Mouse (Mus musculus) midbrain, embryonic 12.5 days (tissue): ENCODE data around the gene Kcnk7. TPM values are rescaled to one million over a fixed set of nuclear protein-coding genes. Genes with fewer than 3 reads are reported as not detected.
"Not testable (repeated sequence)": the region's sequence is repeated elsewhere in the genome, so short reads cannot be mapped to it uniquely, and the experiment has no call there.

ENCODE experiments used
- ATAC-seq: fragments of 200-750 bp; cut with Nextera tagmentation; 2 replicates; pipeline ENCODE4 v1.8.0; 2017; ENCODE audit warnings: low read depth, moderate TSS enrichment, moderate library complexity; ENCODE audit not compliant: low FRiP score
- H3K27ac ChIP-seq: fragments of 300-500 bp; sonication (generic); replicated peaks from 2 replicates; pipeline ENCODE4 v1.5.1; 2016; ENCODE audit warnings: mild to moderate bottlenecking
- H3K27me3 ChIP-seq: fragments of 300-500 bp; sonication (generic); 2 replicates; pipeline ENCODE4 v1.6.1; 2016; ENCODE audit warnings: mild to moderate bottlenecking
- H3K36me3 ChIP-seq: fragments of 300-500 bp; sonication (generic); 2 replicates; pipeline ENCODE4 v1.6.1; 2016
- H3K4me1 ChIP-seq: fragments of 300-500 bp; sonication (generic); 2 replicates; pipeline ENCODE4 v1.6.1; 2016
- H3K4me2 ChIP-seq: fragments of 300-500 bp; sonication (generic); replicated peaks from 2 replicates; pipeline ENCODE4 v1.6.1; 2016; ENCODE audit warnings: mild to moderate bottlenecking, moderate library complexity
- H3K4me3 ChIP-seq: fragments of 300-500 bp; sonication (generic); 2 replicates; pipeline ENCODE4 v1.5.1; 2016; ENCODE audit warnings: mild to moderate bottlenecking
- H3K9ac ChIP-seq: fragments of 300-500 bp; sonication (generic); replicated peaks from 2 replicates; pipeline ENCODE4 v1.6.1; 2016; ENCODE audit warnings: mild to moderate bottlenecking, moderate library complexity
- H3K9me3 ChIP-seq: fragments of 300-500 bp; sonication (generic); 2 replicates; pipeline ENCODE4 v1.6.1; 2016; ENCODE audit warnings: mild to moderate bottlenecking
- WGBS: fragments of 180-500 bp; shearing (Covaris S2); methylation state at CpG from one replicate; pipeline ENCODE4 v1.1.7; 2016; 5-methylcytosine and 5-hydroxymethylcytosine counted together
- polyA plus RNA-seq: library from polyadenylated mRNA; unstranded; fragments of >200 nt; fragmentation: Nextera tagmentation; extraction: Ambion mirVana; gene quantifications from 2 replicates; pipeline ENCODE4 v1.2.1, GENCODE M21; 2016

Gene Kcnk7
- polyA plus RNA-seq, 1 experiment from 2014 or later: 0.36 TPM

DNA sequence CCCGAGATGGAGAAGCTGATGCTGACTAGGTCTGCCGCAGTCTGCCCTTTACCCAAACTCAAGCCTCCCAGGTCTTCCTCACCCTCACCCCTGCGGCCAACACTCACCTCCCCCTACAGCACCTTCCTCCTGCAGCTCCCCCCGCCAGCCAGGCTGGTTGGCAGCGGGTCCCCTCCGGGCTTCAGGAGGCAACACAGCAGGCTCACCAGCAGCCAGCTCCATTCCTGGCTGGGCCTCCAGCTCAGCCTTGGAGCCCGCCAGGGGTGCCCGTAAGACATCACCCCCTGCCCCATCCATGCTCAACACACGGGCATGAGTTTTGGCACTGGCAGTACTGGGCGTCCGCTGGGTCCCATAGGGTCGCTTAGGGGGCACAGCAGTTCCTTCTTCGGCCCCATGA, 19.2 kb upstream of the Kcnk7 start:
- H3K4me1 ChIP-seq: peaks cover 19% of the 10 kb centered on the region
- H3K4me3 ChIP-seq: no peak overlapping the region
- no peaks in the 10 kb centered on the region for H3K9me3 ChIP-seq
- ATAC-seq: no peak
- H3K27ac ChIP-seq: no peak overlapping the region
- no peak overlapping the region for H3K4me2 ChIP-seq
- H3K9ac ChIP-seq: no peak overlapping the region
- H3K27me3 ChIP-seq: no peaks in the 10 kb centered on the region
- H3K36me3 ChIP-seq: peaks cover 71% of the 10 kb centered on the region
- WGBS: 95% methylated on average over 13 of the region's 13 CpGs

DNA sequence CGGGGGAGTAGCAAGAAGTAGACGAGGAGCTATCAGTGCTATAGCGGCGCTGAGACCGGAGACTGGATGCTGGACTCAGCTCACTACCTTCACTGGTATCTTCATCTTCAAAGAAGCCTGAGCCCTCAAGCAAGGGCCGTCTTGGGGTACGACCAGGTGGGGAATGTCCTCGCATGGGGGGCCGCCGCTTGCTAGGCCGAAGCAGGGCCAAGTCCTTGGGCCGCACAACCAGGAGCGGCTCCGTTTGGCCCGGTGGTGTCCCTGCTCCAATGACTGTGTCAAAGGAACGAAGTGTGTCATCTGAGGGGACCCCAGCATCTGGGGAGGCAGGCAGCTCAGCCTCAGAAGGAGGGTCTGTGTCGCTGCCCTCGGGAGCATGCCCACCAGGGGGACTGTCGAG, 18.7 kb upstream of the Kcnk7 start:
- Histone ChIP-seq H3K4me1 (peaks cover 23% of the 10 kb centered on the region), H3K4me3 (no peak overlapping the region), H3K36me3 (peaks cover 67% of the 10 kb centered on the region), H3K27ac (no peak overlapping the region), H3K9me3 (no peaks in the 10 kb centered on the region), H3K4me2 (no peak overlapping the region), H3K9ac (no peak overlapping the region), H3K27me3 (no peaks in the 10 kb centered on the region)
- WGBS: 90% methylated on average over 19 of the region's 19 CpGs
- ATAC-seq: no peak

GRCm38 (mm10) chr19:5685861-5686260, 18.3 kb upstream of the Kcnk7 start:
- 98% methylated on average over 11 of the region's 11 CpGs for WGBS
- ATAC-seq: no peak
- no peak overlapping the region for H3K9ac ChIP-seq
- peaks cover 67% of the 10 kb centered on the region for H3K36me3 ChIP-seq
- no peaks in the 10 kb centered on the region for H3K9me3 ChIP-seq
- no peaks in the 10 kb centered on the region for H3K27me3 ChIP-seq
- no peak overlapping the region for H3K4me3 ChIP-seq
- H3K4me1 ChIP-seq: peaks cover 28% of the 10 kb centered on the region
- H3K4me2 ChIP-seq: no peak overlapping the region
- no peak overlapping the region for H3K27ac ChIP-seq

DNA sequence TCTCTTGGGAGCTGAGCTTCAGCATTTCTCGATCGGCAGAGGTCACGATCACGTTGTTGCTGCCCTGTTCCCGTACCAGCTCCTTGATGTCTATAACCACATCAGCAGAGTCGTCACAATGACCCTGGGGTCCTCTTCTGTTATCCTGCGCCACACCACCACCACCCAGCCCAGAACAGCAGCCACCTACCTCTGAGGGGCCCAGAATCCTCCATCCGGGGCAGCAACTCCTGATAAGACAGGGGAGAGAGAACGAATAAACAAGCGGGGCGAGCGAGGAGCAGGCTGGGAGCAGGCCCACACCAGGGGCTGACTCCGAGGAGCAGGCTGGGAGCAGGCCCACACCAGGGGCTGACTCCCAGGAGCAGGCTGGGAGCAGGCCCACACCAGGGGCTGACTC, 17.7 kb upstream of the Kcnk7 start:
- peaks cover 65% of the 10 kb centered on the region for H3K36me3 ChIP-seq
- no peaks in the 10 kb centered on the region for H3K9me3 ChIP-seq
- no peaks in the 10 kb centered on the region for H3K27me3 ChIP-seq
- 92% methylated on average over 13 of the region's 13 CpGs for WGBS
- no peak overlapping the region for H3K4me3 ChIP-seq
- no peak overlapping the region for H3K9ac ChIP-seq
- H3K4me2 ChIP-seq: no peak overlapping the region
- no peak for ATAC-seq
- no peak overlapping the region for H3K27ac ChIP-seq
- H3K4me1 ChIP-seq: peaks cover 33% of the 10 kb centered on the region

GRCm38 (mm10) chr19:5686954-5687353, 17.2 kb upstream of the Kcnk7 start:
- WGBS: 91% methylated on average over 12 of the region's 12 CpGs
- peaks cover 62% of the 10 kb centered on the region for H3K36me3 ChIP-seq
- not testable (repeated sequence) for H3K9me3 ChIP-seq, H3K27me3 ChIP-seq, H3K27ac ChIP-seq, ATAC-seq
- H3K9ac ChIP-seq: peak overlapping the region; percentile 90
- peak overlapping the region; percentile 100; the same call in 1 of the 2 replicates for H3K4me2 ChIP-seq
- H3K4me3 ChIP-seq: peak overlapping the region; percentile 94; the same call in 1 of the 2 replicates
- H3K4me1 ChIP-seq: peaks cover 38% of the 10 kb centered on the region

GRCm38 (mm10) chr19:5687738-5688137, 16.4 kb upstream of the Kcnk7 start:
- peak overlapping the region; percentile 94 for H3K4me3 ChIP-seq
- no peak for ATAC-seq
- H3K27ac ChIP-seq: peak overlapping the region; percentile 87
- no peaks in the 10 kb centered on the region for H3K9me3 ChIP-seq
- peak overlapping the region; percentile 100 for H3K4me2 ChIP-seq
- 19% methylated on average over 9 of the region's 9 CpGs for WGBS
- H3K36me3 ChIP-seq: peaks cover 54% of the 10 kb centered on the region
- peak overlapping the region; percentile 90 for H3K9ac ChIP-seq
- H3K4me1 ChIP-seq: peaks cover 46% of the 10 kb centered on the region
- H3K27me3 ChIP-seq: no peaks in the 10 kb centered on the region

DNA sequence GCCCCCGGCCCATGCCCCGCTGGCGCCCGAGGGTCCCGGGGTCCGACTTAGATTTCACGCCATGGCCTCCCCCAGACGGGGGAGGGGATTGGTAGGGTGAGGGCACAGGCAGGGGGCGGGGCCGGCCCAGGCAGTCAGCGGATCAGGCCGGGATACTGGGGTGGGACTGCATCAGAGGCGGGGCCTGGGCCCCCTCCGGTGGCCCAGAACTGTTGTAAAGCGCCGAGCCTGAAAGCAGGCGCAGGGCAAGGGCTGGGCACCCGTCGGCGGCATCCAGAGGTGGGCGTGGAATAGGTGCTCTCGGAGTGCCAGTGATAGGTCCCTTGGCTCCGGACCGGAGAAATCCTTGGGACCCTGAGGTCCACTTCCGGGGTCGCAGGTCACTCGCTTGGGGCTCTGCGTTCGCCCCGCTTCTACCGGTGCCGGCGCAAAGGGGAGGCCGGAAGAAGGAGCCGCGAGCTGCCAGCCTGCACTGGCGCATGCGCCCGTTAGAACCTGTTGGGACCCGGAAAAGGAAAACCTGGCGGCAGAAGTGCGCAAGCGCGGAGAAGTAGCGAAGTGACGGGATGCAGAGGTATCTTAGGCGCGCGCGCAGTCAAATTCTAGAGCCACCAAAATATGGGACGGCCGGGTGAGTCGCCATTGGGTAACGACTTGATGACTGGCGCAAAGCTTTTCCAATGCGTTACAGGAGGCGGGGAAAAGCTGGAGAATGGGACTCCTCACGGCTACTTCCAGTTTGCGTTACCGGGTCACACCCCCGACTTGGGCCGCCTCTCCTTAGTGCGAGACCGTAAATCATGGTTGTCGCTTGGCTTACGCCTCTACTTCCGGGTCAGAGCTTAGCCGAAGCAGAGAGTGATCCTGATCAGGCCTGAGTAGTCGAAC, 15.7 kb upstream of the Kcnk7 start, which contains the start of the genes Map3k11 and Pcnx3:
Map3k11 (plus strand) TSS at position 543 of the 888 bp plus-strand sequence.
Pcnx3 (minus strand) TSS at position 709 of the 888 bp plus-strand sequence.
- Histone ChIP-seq H3K27ac (peak within 1 kb of the TSS; percentile 87), H3K36me3 (peaks cover 53% of the 10 kb centered on the region), H3K4me2 (peak within 1 kb of the TSS; percentile 100), H3K4me1 (peaks cover 51% of the 10 kb centered on the region), H3K4me3 (peak within 1 kb of the TSS; percentile 94), H3K27me3 (no peaks in the 10 kb centered on the region), H3K9ac (peak within 1 kb of the TSS; percentile 90), H3K9me3 (no peaks in the 10 kb centered on the region)
- peak; percentile 92 for ATAC-seq
- under 1% methylated on average over 69 of the region's 69 CpGs for WGBS

- WGBS: 1% methylated on average over 7 of the region's 7 CpGs
- Histone ChIP-seq H3K27me3 (no peaks in the 10 kb centered on the region), H3K9ac (peak overlapping the region; percentile 80), H3K4me2 (peak overlapping the region; percentile 100), H3K4me1 (peaks cover 51% of the 10 kb centered on the region), H3K4me3 (peak overlapping the region; percentile 94), H3K36me3 (peaks cover 52% of the 10 kb centered on the region), H3K9me3 (no peaks in the 10 kb centered on the region), H3K27ac (peak overlapping the region; percentile 87)
- ATAC-seq: no peak
Observed at GRCm38 (mm10) chr19:5689088-5689428, 15.1 kb upstream of the Kcnk7 start.

- Histone ChIP-seq H3K4me3 (peak overlapping the region; percentile 94), H3K4me2 (peak overlapping the region; percentile 100), H3K27ac (peak overlapping the region; percentile 87), H3K27me3 (peaks cover 2% of the 10 kb centered on the region), H3K9ac (peak overlapping the region; percentile 80), H3K9me3 (no peaks in the 10 kb centered on the region), H3K4me1 (peaks cover 51% of the 10 kb centered on the region), H3K36me3 (peaks cover 48% of the 10 kb centered on the region)
- peak; percentile 28; the same call in 1 of the 2 replicates for ATAC-seq
- 13% methylated on average over 42 of the region's 42 CpGs for WGBS
Observed at GRCm38 (mm10) chr19:5689565-5690342, 14.4 kb upstream of the Kcnk7 start.

DNA sequence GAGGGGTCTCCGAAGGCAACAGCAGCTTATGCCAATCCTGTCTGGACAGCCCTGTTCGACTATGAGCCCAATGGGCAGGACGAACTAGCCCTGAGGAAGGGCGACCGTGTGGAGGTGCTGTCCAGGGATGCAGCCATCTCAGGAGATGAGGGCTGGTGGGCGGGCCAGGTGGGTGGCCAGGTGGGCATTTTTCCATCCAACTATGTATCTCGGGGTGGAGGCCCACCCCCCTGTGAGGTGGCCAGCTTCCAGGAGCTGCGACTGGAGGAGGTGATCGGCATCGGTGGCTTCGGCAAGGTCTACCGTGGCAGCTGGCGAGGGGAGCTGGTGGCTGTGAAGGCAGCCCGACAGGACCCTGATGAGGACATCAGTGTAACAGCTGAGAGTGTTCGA, 13.8 kb upstream of the Kcnk7 start:
- Histone ChIP-seq H3K27ac (no peak overlapping the region), H3K27me3 (peaks cover 8% of the 10 kb centered on the region), H3K4me2 (peak overlapping the region; percentile 100), H3K4me1 (peaks cover 51% of the 10 kb centered on the region), H3K9ac (peak overlapping the region; percentile 80), H3K36me3 (peaks cover 46% of the 10 kb centered on the region), H3K9me3 (no peaks in the 10 kb centered on the region), H3K4me3 (peak overlapping the region; percentile 94)
- no peak for ATAC-seq
- WGBS: 76% methylated on average over 15 of the region's 15 CpGs

- Histone ChIP-seq H3K4me1 (peaks cover 62% of the 10 kb centered on the region), H3K36me3 (peaks cover 40% of the 10 kb centered on the region), H3K27me3 (peaks cover 12% of the 10 kb centered on the region), H3K4me2 (peak overlapping the region; percentile 100), H3K9me3 (no peaks in the 10 kb centered on the region), H3K27ac (no peak overlapping the region), H3K9ac (peak overlapping the region; percentile 51; the same call in 1 of the 2 replicates), H3K4me3 (peak overlapping the region; percentile 94)
- ATAC-seq: no peak
- WGBS: 92% methylated on average over 5 of the region's 5 CpGs
Observed at GRCm38 (mm10) chr19:5691601-5692000, 12.6 kb upstream of the Kcnk7 start.
